Mouse (Mus musculus): ENCODE data around the gene Slc13a2. TPM values are rescaled to one million over a fixed set of nuclear protein-coding genes. Genes with fewer than 3 reads are reported as not detected.

Slc13a2 gene
- not detected in 2 replicates for polyA plus RNA-seq (2016; fragmentation: Nextera tagmentation; extraction: Ambion mirVana)

GRCm38 (mm10) chr11:78422055-78422819 lies at the start of gene Slc13a2:
Gene Slc13a2, minus strand, starts transcription at chr11:78422217.
- H3K27me3 ChIP-seq (ENCODE audit: insufficient read depth, poor library complexity, severe bottlenecking) = peaks cover 35% of the 10 kb centered on the region
- WGBS = 25% methylated on average over 13 of the region's 13 CpGs
- no peak within 1 kb of the TSS for H3K27ac ChIP-seq
- no peak within 1 kb of the TSS for H3K4me3 ChIP-seq
- no peaks in the 10 kb centered on the region for H3K9me3 ChIP-seq
- no peaks in the 10 kb centered on the region for H3K36me3 ChIP-seq
- H3K4me1 ChIP-seq = no peaks in the 10 kb centered on the region
- DNase-seq (ENCODE audit: low spot score) = no peak

DNA sequence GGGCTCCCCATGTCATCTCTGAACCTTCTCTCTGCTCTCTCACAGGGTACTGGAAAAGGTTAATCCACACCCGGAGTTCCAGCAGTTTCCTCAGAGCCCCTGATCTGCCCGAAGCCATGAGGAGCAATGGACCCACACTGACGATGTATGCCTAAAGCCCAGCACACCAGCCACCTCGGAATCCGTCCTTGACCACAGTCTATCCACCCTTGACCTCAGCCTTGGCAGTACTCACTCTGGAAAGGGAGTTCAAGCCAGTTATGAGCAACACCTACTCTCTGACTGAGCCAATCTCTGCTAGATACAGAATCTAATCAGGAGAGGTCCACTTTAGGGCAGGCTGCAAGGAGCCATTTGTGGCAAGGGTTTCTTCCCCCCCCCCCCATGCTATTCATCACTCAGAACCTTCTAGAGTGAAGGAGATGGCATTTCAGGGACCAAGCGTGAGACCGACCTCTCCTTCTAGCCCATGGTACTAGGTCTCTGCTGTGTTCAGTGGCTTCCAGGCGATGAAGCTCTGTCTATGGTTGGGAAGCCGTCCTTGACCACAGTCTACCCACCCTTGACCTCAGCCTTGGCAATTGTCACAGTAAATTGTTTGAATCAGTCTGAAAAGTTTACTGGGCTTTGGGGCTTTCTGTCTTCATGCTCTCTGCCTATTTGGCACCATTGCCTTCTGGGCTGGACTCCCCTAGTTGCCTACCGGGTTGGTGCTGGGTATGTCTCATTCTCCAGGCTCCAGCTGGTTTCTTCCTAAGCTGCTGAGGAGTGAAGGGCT lies 49.5 kb upstream of the Slc13a2 start:
- Histone ChIP-seq H3K4me3 (no peak overlapping the region), H3K27ac (no peak overlapping the region), H3K4me1 (peaks cover 5% of the 10 kb centered on the region), H3K27me3 (ENCODE audit: insufficient read depth, poor library complexity, severe bottlenecking) (no peaks in the 10 kb centered on the region), H3K36me3 (no peaks in the 10 kb centered on the region), H3K9me3 (no peaks in the 10 kb centered on the region)
- 85% methylated on average over 10 of the region's 10 CpGs for WGBS
- no peak for DNase-seq (ENCODE audit: low spot score)

DNA sequence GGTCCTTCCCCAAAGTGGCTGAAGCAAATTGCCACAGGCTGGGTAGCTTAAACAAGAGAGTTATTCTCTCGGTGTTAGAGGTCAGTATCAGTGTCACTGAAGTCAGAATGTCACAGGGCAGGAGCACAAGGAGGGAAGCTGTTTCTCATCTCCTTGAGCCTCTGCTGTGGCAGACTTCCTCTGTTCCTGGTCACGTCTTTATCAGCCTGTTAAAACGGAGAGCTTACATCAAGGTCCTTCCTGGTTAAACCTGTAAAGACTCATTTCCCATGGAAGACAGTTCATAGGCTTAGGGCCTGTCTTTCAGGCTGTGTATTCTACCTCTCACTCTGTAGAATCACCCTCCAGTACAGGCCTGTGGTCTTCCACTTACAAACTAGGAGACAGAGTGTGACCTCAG lies 45.9 kb upstream of the Slc13a2 start:
- Histone ChIP-seq H3K4me1 (peaks cover 33% of the 10 kb centered on the region), H3K4me3 (no peak overlapping the region), H3K36me3 (no peaks in the 10 kb centered on the region), H3K27me3 (ENCODE audit: insufficient read depth, poor library complexity, severe bottlenecking) (no peaks in the 10 kb centered on the region), H3K27ac (no peak overlapping the region), H3K9me3 (no peaks in the 10 kb centered on the region)
- WGBS = 36% methylated on average over 3 of the region's 3 CpGs
- DNase-seq (ENCODE audit: low spot score) = no peak

DNA sequence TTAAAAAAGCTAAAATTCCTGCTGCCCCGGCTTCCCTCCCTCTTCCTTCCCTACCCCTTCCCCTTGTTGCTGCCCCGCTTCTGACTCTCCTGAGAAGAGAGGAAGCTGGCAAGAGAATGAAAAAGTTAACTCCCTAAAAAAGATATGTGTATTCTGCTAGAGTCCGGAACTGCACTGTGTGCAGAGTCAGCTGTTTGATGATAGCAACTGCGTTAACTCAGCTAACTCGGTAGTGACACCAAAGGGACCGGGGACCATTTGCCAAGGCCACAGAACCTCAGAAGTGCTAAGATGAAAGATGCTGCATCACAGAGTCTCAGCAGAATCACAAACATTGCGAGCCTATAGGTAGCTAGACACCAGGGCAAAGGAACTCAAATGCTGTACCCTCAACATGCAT lies 45.5 kb upstream of the Slc13a2 start:
- Histone ChIP-seq H3K27me3 (ENCODE audit: insufficient read depth, poor library complexity, severe bottlenecking) (no peaks in the 10 kb centered on the region), H3K9me3 (no peaks in the 10 kb centered on the region), H3K27ac (no peak overlapping the region), H3K36me3 (no peaks in the 10 kb centered on the region), H3K4me1 (peaks cover 37% of the 10 kb centered on the region), H3K4me3 (no peak overlapping the region)
- WGBS = 68% methylated on average over 7 of the region's 7 CpGs
- no peak for DNase-seq (ENCODE audit: low spot score)

- H3K36me3 ChIP-seq = no peaks in the 10 kb centered on the region
- 0 out of 2 replicates have a peak, but pooled peaks cover 3% of the 10 kb centered on the region for H3K9me3 ChIP-seq
- H3K27me3 ChIP-seq (ENCODE audit: insufficient read depth, poor library complexity, severe bottlenecking) = no peaks in the 10 kb centered on the region
- 73% methylated on average over 23 of the region's 23 CpGs for WGBS
- H3K4me3 ChIP-seq = peak overlapping the region; percentile 80
- peak overlapping the region; percentile 93 for H3K27ac ChIP-seq
- H3K4me1 ChIP-seq = peaks cover 38% of the 10 kb centered on the region
- no peak for DNase-seq (ENCODE audit: low spot score)
Measured at GRCm38 (mm10) chr11:78466242-78466912, 44.4 kb upstream of the Slc13a2 start.

DNA sequence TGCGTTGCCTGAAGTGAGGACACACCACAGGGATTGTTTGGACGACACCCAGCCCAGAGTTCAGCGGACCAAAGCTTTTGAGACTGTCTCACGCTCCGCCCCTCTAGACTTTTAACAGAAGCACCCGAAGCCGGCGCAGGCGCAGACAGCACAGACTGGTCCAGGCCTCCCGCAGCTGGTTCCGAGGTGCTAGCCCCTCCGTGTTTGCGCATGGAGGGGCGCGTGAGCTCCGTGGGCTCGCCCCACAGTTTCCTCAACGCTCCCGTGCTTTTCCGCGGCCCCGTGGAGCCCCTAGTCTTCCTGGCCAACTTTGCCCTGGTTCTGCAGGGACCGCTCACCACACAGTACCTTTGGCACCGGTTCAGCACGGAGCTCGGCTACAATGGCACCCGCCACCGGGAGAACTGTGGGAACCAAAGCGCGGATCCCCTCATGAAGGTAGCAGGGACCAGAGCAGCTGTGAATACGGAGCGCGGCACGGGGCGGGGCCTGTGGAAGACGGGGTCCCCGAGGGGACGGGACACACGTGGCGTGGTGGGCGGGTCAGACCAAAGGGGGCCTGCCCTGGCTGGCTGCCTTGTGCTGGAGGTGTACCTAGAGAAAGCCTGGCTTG lies 43.7 kb upstream of the Slc13a2 start, which contains the start of gene Slc46a1:
Gene Slc46a1 (plus strand): TSS at position 130 of the 613 bp plus-strand sequence.
- Histone ChIP-seq H3K36me3 (no peaks in the 10 kb centered on the region), H3K27ac (peak within 1 kb of the TSS; percentile 93), H3K27me3 (ENCODE audit: insufficient read depth, poor library complexity, severe bottlenecking) (no peaks in the 10 kb centered on the region), H3K4me1 (peaks cover 38% of the 10 kb centered on the region), H3K4me3 (peak within 1 kb of the TSS; percentile 80), H3K9me3 (0 out of 2 replicates have a peak, but pooled peaks cover 3% of the 10 kb centered on the region)
- DNase-seq (ENCODE audit: low spot score) = peak; percentile 92
- WGBS = under 1% methylated on average over 41 of the region's 41 CpGs

GRCm38 (mm10) chr11:78465116-78465515 lies 43.1 kb upstream of the Slc13a2 start:
- Histone ChIP-seq H3K27me3 (ENCODE audit: insufficient read depth, poor library complexity, severe bottlenecking) (no peaks in the 10 kb centered on the region), H3K27ac (peak overlapping the region; percentile 93; the same call in 1 of the 2 replicates), H3K36me3 (no peaks in the 10 kb centered on the region), H3K9me3 (0 out of 2 replicates have a peak, but pooled peaks cover 3% of the 10 kb centered on the region), H3K4me3 (peak overlapping the region; percentile 80), H3K4me1 (peaks cover 38% of the 10 kb centered on the region)
- 53% methylated on average over 9 of the region's 9 CpGs for WGBS
- no peak for DNase-seq (ENCODE audit: low spot score)

GRCm38 (mm10) chr11:78463286-78464036 lies 41.4 kb upstream of the Slc13a2 start:
- no peak for DNase-seq (ENCODE audit: low spot score)
- no peaks in the 10 kb centered on the region for H3K36me3 ChIP-seq
- H3K4me3 ChIP-seq = no peak overlapping the region
- H3K27me3 ChIP-seq (ENCODE audit: insufficient read depth, poor library complexity, severe bottlenecking) = no peaks in the 10 kb centered on the region
- 43% methylated on average over 13 of the region's 13 CpGs for WGBS
- no peak overlapping the region for H3K27ac ChIP-seq
- 0 out of 2 replicates have a peak, but pooled peaks cover 3% of the 10 kb centered on the region for H3K9me3 ChIP-seq
- peaks cover 38% of the 10 kb centered on the region for H3K4me1 ChIP-seq

DNA sequence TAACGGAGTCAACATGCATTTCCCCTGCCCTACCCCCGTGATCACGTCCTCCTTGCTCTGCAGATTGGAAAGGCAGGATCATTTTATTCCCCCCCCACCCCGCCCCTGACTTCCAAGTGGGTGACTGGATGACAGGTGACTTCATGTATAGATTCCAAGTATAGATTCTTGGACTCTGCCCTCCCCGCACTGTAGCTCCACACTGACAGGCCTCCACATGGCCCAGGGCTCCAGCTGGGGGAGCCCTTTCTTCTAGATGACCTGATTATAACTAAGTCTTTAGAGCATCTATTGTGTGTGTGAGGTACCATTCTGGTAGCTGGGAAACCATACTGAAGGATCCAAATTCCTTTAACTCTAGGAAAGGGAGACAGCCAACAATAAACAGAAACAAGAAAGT lies 40.7 kb upstream of the Slc13a2 start:
- no peaks in the 10 kb centered on the region for H3K36me3 ChIP-seq

GRCm38 (mm10) chr11:78461894-78462293 lies 39.9 kb upstream of the Slc13a2 start:
- Histone ChIP-seq H3K27me3 (ENCODE audit: insufficient read depth, poor library complexity, severe bottlenecking) (no peaks in the 10 kb centered on the region), H3K4me1 (peaks cover 36% of the 10 kb centered on the region), H3K9me3 (0 out of 2 replicates have a peak, but pooled peaks cover 3% of the 10 kb centered on the region), H3K36me3 (no peaks in the 10 kb centered on the region), H3K4me3 (no peak overlapping the region), H3K27ac (no peak overlapping the region)
- WGBS = 63% methylated on average over 1 of the region's 1 CpGs
- no peak for DNase-seq (ENCODE audit: low spot score)

More for the DNA sequence above, 40.7 kb upstream of the Slc13a2 start:
- Histone ChIP-seq H3K4me1 (peaks cover 38% of the 10 kb centered on the region), H3K27me3 (ENCODE audit: insufficient read depth, poor library complexity, severe bottlenecking) (no peaks in the 10 kb centered on the region), H3K27ac (no peak overlapping the region), H3K9me3 (0 out of 2 replicates have a peak, but pooled peaks cover 3% of the 10 kb centered on the region), H3K4me3 (no peak overlapping the region)
- no peak for DNase-seq (ENCODE audit: low spot score)
- WGBS = 85% methylated on average over 5 of the region's 5 CpGs

DNA sequence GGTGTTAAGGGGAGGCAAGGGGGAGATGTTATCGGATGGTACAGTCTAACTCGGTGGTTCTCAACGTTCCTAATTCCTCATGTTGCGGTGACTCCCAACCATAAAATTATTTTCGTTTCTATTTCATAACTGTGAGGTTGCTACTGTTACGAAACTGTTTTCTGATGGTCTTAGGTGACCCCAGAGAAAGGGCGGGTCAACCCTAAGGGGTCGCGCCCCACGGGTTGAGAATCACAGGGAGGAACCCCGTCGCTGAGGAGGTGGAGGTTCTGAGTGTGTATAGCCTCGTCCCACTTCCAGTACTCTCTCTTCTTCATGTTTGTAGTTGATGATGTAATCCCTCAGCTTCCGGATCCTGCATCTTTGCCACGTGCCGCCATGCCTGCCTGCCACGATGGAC lies 36.7 kb upstream of the Slc13a2 start:
- Histone ChIP-seq H3K4me3 (no peak overlapping the region), H3K9me3 (0 out of 2 replicates have a peak, but pooled peaks cover 3% of the 10 kb centered on the region), H3K27me3 (ENCODE audit: insufficient read depth, poor library complexity, severe bottlenecking) (no peaks in the 10 kb centered on the region), H3K36me3 (no peaks in the 10 kb centered on the region), H3K27ac (no peak overlapping the region), H3K4me1 (peaks cover 20% of the 10 kb centered on the region)
- DNase-seq (ENCODE audit: low spot score) = no peak
- 82% methylated on average over 17 of the region's 17 CpGs for WGBS

DNA sequence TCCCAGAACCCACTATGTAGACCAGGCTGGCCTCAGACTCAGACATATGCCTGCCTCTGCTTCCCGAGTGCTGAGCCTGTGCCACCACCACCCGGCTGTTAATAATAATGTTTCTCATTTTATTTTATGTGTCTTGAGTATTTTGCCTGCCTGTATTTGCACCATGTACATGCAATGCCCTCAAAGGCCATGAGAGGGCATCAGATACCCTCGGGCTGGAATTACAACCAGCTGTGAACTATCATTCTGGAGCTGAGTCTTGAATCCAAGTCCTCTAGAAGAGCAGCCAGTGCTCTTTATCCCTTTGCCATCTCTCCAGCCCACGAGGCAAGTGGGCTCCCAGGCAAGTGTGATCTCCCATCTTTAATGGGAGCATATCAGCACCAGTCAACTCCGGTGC lies 33.3 kb upstream of the Slc13a2 start:
- Histone ChIP-seq H3K27me3 (ENCODE audit: insufficient read depth, poor library complexity, severe bottlenecking) (peaks cover 5% of the 10 kb centered on the region; the same call in 1 of the 2 replicates), H3K4me1 (peaks cover 7% of the 10 kb centered on the region), H3K9me3 (no peaks in the 10 kb centered on the region), H3K4me3 (peak overlapping the region; percentile 9; the same call in 1 of the 2 replicates), H3K36me3 (no peaks in the 10 kb centered on the region), H3K27ac (no peak overlapping the region)
- DNase-seq (ENCODE audit: low spot score) = no peak
- WGBS = 30% methylated on average over 5 of the region's 5 CpGs
